Mouse (Mus musculus): Measurements from ENCODE around the gene Srebf2. TPM values are rescaled to one million over a fixed set of nuclear protein-coding genes. Genes with fewer than 3 reads are reported as not detected.

Srebf2 gene
- total RNA-seq, 1 experiment, result 173 TPM

DNA sequence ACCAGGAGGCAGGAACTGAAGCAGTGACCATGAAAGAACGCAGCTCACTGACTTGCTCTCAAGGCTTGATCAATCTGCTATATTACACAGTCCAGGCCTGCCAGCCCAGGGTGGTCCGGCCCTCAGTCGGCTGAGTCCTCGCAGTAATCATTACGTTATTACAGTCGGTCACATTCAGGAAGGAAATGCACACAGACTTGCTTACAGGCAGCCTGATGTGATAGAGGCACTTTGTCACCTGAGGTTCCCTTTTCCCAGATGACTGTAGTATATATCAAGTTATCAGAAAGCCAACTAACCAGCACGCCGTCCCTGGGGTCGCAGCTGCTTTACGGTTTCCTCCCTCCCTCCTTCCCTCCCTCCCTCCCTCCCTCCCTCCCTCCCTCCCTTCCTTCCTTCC, 9.9 kb downstream of the Srebf2 start:
- TF ChIP-seq MAFK (IDR thresholded peaks at IDR 0.05; ENCODE audit: insufficient read depth, low read depth, low read length) (no peak), HCFC1 (IDR thresholded peaks at IDR 0.05; ENCODE audit: borderline replicate concordance, insufficient read depth, low read length) (no peak), CHD2 (IDR thresholded peaks at IDR 0.05; ENCODE audit: low read depth, low read length) (no peak), ZNF384 (IDR thresholded peaks at IDR 0.05; ENCODE audit: low read depth, low read length) (no peak)
- Histone ChIP-seq H3K36me3 (ENCODE audit: control insufficient read depth, insufficient read depth, low read length, poor library complexity, severe bottlenecking) (peaks cover 5% of the 10 kb centered on the region; the same call in 1 of the 2 replicates), H3K9me3 (ENCODE audit: control insufficient read depth, insufficient read depth, low read depth, low read length) (no peaks in the 10 kb centered on the region), H3K27ac (ENCODE audit: insufficient read depth, low read depth, low read length, poor library complexity, severe bottlenecking) (no peak overlapping the region), H3K4me1 (ENCODE audit: control insufficient read depth in 2 of 2, insufficient read depth in 2 of 2, low read length in 2 of 2, poor library complexity in 1 of 2) (peaks cover 4 to 26% of the 10 kb centered on the region in 2 experiments), H3K4me3 (ENCODE audit: insufficient read depth in 1 of 2, low read depth in 1 of 2, low read length in 2 of 2, poor library complexity in 1 of 2, severe bottlenecking in 1 of 2) (no peak overlapping the region), H3K9ac (ENCODE audit: insufficient read depth, low read depth, low read length, poor library complexity, severe bottlenecking) (no peak overlapping the region)
- in situ Hi-C loops (cut with MboI; ENCODE audit: low sequenced_read_pairs in 2 of 2, unreplicated experiment in 2 of 2), result no loop called here
- DNase-seq (ENCODE audit: low read depth, low spot score), result no peak

DNA sequence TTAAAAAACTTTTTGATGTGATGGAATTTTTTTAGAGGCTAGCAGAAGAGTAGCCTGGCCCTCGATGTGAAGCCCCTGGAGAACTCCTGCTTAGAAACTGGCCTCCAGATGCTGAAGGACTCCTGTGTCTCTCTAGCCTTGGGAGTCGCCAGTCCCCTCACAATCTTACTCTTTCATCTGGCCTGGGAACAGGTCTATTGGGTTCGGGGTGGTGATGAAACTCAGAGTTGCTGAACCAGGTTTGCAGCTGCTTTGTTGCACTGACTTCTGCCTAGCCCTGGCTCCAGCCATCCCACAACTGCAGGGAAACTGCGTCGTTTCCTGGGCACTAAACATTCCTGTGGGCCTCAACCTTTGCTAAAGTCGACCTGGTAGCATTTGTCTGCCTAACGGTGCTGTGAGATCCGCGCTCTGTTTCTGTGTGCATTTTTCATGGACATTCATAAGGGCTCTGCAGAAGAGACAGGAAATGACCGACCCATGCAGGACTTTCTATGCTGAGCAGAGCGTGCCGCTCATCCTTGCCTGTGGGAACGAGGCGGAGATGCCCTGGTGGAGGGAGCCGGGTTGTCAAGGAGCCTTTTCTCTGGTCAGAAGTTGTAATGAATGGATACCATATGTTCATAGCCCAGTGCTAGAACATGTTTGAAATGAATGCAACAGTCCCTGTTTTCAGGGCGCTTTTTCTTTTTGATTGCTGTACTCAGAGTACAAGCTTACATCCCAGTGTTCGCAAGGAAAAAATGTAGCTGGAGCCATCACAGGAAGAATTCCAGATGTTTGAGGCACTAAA, 11.5 kb downstream of the Srebf2 start:
- DNase-seq (ENCODE audit: low read depth, low spot score), result no peak
- H3K27ac ChIP-seq (ENCODE audit: insufficient read depth, low read depth, low read length, poor library complexity, severe bottlenecking), result no peak overlapping the region
- 0 out of 4 replicates have a peak overlapping the region, but pooled peaks of 1 of the 2 experiments have one; percentile 3 for H3K4me3 ChIP-seq (ENCODE audit: insufficient read depth in 1 of 2, low read depth in 1 of 2, low read length in 2 of 2, poor library complexity in 1 of 2, severe bottlenecking in 1 of 2)
- peaks cover 5% of the 10 kb centered on the region; the same call in 1 of the 2 replicates for H3K36me3 ChIP-seq (ENCODE audit: control insufficient read depth, insufficient read depth, low read length, poor library complexity, severe bottlenecking)
- no peaks in the 10 kb centered on the region for H3K9me3 ChIP-seq (ENCODE audit: control insufficient read depth, insufficient read depth, low read depth, low read length)
- in situ Hi-C loops (cut with MboI; ENCODE audit: low sequenced_read_pairs in 2 of 2, unreplicated experiment in 2 of 2), result no loop called here
- H3K4me1 ChIP-seq (ENCODE audit: control insufficient read depth in 2 of 2, insufficient read depth in 2 of 2, low read length in 2 of 2, poor library complexity in 1 of 2), result peaks cover 6 to 21% of the 10 kb centered on the region in 2 experiments; a peak in 3 of 4 replicates
- TF ChIP-seq MAFK (IDR thresholded peaks at IDR 0.05; ENCODE audit: insufficient read depth, low read depth, low read length), result no peak
- no peak for TF ChIP-seq ZC3H11A (IDR thresholded peaks at IDR 0.05; ENCODE audit: borderline replicate concordance, low read depth, low read length)
- no peak for TF ChIP-seq ZNF384 (IDR thresholded peaks at IDR 0.05; ENCODE audit: low read depth, low read length)
- no peak for TF ChIP-seq HCFC1 (IDR thresholded peaks at IDR 0.05; ENCODE audit: borderline replicate concordance, insufficient read depth, low read length)
- no peak for TF ChIP-seq CHD2 (IDR thresholded peaks at IDR 0.05; ENCODE audit: low read depth, low read length)
- H3K9ac ChIP-seq (ENCODE audit: insufficient read depth, low read depth, low read length, poor library complexity, severe bottlenecking), result no peak overlapping the region

DNA sequence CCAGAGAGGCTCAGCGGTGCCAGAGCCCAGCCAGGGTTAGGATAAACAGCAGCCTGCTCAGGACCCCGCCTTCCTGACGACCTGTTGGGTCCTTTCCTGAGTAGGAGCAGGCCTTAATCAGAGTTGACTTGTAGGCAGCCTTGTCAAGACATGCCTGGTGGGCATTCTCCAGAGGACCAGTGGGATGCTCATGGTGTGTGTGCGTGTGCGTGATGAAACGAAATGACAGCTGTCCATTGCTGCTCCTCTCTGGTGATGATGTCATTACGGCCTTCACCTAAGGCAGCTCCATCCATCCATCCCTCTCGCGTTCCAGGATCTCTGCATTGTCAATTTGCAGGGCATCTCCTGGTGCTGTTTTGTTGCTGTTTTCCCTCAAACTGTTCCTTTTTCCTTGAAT, 12.5 kb downstream of the Srebf2 start:
- Histone ChIP-seq H3K9ac (ENCODE audit: insufficient read depth, low read depth, low read length, poor library complexity, severe bottlenecking) (no peak overlapping the region), H3K27ac (ENCODE audit: insufficient read depth, low read depth, low read length, poor library complexity, severe bottlenecking) (no peak overlapping the region), H3K4me1 (ENCODE audit: control insufficient read depth in 2 of 2, insufficient read depth in 2 of 2, low read length in 2 of 2, poor library complexity in 1 of 2) (peaks cover 6 to 19% of the 10 kb centered on the region in 2 experiments; a peak in 3 of 4 replicates), H3K9me3 (ENCODE audit: control insufficient read depth, insufficient read depth, low read depth, low read length) (no peaks in the 10 kb centered on the region), H3K4me3 (ENCODE audit: insufficient read depth in 1 of 2, low read depth in 1 of 2, low read length in 2 of 2, poor library complexity in 1 of 2, severe bottlenecking in 1 of 2) (no peak overlapping the region), H3K36me3 (ENCODE audit: control insufficient read depth, insufficient read depth, low read length, poor library complexity, severe bottlenecking) (peaks cover 5% of the 10 kb centered on the region; the same call in 1 of the 2 replicates)
- no peak for TF ChIP-seq HCFC1 (IDR thresholded peaks at IDR 0.05; ENCODE audit: borderline replicate concordance, insufficient read depth, low read length)
- no peak for TF ChIP-seq CHD2 (IDR thresholded peaks at IDR 0.05; ENCODE audit: low read depth, low read length)
- no peak for TF ChIP-seq ZNF384 (IDR thresholded peaks at IDR 0.05; ENCODE audit: low read depth, low read length)
- no peak for TF ChIP-seq ZC3H11A (IDR thresholded peaks at IDR 0.05; ENCODE audit: borderline replicate concordance, low read depth, low read length)
- no peak for TF ChIP-seq MAFK (IDR thresholded peaks at IDR 0.05; ENCODE audit: insufficient read depth, low read depth, low read length)
- in situ Hi-C loops (cut with MboI; ENCODE audit: low sequenced_read_pairs in 2 of 2, unreplicated experiment in 2 of 2), result no loop called here
- DNase-seq (ENCODE audit: low read depth, low spot score), result no peak

DNA sequence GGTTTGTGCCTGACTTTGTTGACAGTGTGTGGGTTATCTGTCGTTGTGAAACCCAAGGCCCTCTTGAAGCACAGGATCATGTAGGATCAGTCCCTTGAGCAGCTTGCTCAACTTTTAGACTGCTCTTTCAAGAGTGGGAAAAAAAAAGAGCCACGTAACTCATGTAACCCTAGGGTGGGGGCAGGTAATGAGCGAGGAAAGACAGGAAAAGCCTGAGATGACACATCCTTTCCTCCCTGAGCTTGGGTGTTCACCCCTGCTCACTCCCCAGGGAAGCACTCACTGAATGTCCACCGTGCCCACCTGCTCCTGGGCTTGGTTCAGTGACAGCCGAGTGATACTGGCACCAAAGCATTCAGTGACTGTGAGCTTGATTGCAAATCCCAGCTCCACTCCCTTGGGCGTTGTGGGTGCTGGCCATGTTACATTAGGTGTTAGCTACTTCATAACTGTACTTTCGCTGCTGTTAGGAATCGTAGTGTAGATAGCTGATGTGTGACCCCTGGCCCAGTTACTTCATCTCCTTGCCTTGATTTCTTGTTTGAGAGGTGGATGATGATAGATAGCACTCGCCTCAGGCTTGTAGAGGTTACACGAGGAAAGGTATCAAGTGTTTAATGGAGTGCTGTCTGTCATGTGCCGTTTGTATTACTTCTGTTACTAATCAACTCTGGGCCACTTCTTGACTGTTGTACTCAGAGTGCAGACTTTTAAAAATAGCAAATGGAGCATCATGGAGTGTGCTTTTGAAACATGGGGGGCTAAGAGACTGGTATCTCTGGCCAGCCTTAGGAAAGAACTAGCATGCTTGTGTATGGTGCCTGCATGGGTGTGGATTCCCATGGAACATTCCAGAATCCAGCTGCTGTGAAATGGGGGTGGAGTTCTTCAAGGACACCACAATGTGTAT, 14.0 kb downstream of the Srebf2 start:
- Histone ChIP-seq H3K27ac (ENCODE audit: insufficient read depth, low read depth, low read length, poor library complexity, severe bottlenecking) (no peak overlapping the region), H3K4me1 (ENCODE audit: control insufficient read depth in 2 of 2, insufficient read depth in 2 of 2, low read length in 2 of 2, poor library complexity in 1 of 2) (peaks cover 11 to 24% of the 10 kb centered on the region in 2 experiments; a peak in 3 of 4 replicates), H3K9me3 (ENCODE audit: control insufficient read depth, insufficient read depth, low read depth, low read length) (no peaks in the 10 kb centered on the region), H3K4me3 (ENCODE audit: insufficient read depth in 1 of 2, low read depth in 1 of 2, low read length in 2 of 2, poor library complexity in 1 of 2, severe bottlenecking in 1 of 2) (no peak overlapping the region), H3K36me3 (ENCODE audit: control insufficient read depth, insufficient read depth, low read length, poor library complexity, severe bottlenecking) (peaks cover 5% of the 10 kb centered on the region; the same call in 1 of the 2 replicates), H3K9ac (ENCODE audit: insufficient read depth, low read depth, low read length, poor library complexity, severe bottlenecking) (no peak overlapping the region)
- in situ Hi-C loops (cut with MboI; ENCODE audit: low sequenced_read_pairs in 2 of 2, unreplicated experiment in 2 of 2), result no loop called here
- no peak for TF ChIP-seq CHD2 (IDR thresholded peaks at IDR 0.05; ENCODE audit: low read depth, low read length)
- TF ChIP-seq MAFK (IDR thresholded peaks at IDR 0.05; ENCODE audit: insufficient read depth, low read depth, low read length), result no peak
- TF ChIP-seq ZNF384 (IDR thresholded peaks at IDR 0.05; ENCODE audit: low read depth, low read length), result no peak
- no peak for TF ChIP-seq ZC3H11A (IDR thresholded peaks at IDR 0.05; ENCODE audit: borderline replicate concordance, low read depth, low read length)
- no peak for TF ChIP-seq HCFC1 (IDR thresholded peaks at IDR 0.05; ENCODE audit: borderline replicate concordance, insufficient read depth, low read length)
- DNase-seq (ENCODE audit: low read depth, low spot score), result no peak

All from ES-E14 (cell line).